Mouse (Mus musculus) C2C12 (cell line): ENCODE measurements around the gene Retreg1.

Source experiments
- CTCF ChIP-seq: IDR thresholded peaks from one replicate; pipeline ENCODE4 v1.5.1; 2011; ENCODE audit not compliant: control insufficient read depth, insufficient read depth, insufficient read length
- MYOD1 ChIP-seq: IDR thresholded peaks from one replicate; pipeline ENCODE4 v1.6.1; 2011; ENCODE audit warnings: low read depth; ENCODE audit not compliant: control insufficient read depth, insufficient read length

DNA sequence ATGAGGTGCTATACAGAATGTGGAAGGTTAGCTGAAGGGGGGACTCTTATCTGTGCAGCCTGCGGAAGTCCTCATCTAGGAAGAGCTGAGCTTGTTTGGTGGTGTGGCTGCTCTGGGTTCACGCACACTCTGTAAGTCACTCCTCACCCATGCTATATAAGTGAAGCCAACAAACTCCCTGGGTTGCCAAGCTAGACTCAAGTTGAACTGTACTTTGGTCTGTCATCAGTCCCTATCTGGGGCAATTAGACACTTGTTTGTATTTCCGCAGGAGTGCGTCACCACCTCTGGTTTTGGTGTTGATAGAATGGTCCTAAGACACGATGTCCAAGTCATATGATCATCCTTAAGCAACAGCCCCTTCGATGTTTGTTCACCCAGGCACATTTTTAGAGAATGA, 132.8 kb downstream of the Retreg1 start:
- TF ChIP-seq CTCF: no peak
- TF ChIP-seq MYOD1: no peak
